Mouse (Mus musculus): Measurements from ENCODE around the gene Camta1. TPM values are rescaled to one million over a fixed set of nuclear protein-coding genes. Genes with fewer than 3 reads are reported as not detected.
"Not testable (repeated sequence)": the region's sequence is repeated elsewhere in the genome, so short reads cannot be mapped to it uniquely, and the experiment has no call there.

Gene Camta1
- total RNA-seq, 2 experiments from 2014 or later, result 91.0 to 104 TPM

DNA sequence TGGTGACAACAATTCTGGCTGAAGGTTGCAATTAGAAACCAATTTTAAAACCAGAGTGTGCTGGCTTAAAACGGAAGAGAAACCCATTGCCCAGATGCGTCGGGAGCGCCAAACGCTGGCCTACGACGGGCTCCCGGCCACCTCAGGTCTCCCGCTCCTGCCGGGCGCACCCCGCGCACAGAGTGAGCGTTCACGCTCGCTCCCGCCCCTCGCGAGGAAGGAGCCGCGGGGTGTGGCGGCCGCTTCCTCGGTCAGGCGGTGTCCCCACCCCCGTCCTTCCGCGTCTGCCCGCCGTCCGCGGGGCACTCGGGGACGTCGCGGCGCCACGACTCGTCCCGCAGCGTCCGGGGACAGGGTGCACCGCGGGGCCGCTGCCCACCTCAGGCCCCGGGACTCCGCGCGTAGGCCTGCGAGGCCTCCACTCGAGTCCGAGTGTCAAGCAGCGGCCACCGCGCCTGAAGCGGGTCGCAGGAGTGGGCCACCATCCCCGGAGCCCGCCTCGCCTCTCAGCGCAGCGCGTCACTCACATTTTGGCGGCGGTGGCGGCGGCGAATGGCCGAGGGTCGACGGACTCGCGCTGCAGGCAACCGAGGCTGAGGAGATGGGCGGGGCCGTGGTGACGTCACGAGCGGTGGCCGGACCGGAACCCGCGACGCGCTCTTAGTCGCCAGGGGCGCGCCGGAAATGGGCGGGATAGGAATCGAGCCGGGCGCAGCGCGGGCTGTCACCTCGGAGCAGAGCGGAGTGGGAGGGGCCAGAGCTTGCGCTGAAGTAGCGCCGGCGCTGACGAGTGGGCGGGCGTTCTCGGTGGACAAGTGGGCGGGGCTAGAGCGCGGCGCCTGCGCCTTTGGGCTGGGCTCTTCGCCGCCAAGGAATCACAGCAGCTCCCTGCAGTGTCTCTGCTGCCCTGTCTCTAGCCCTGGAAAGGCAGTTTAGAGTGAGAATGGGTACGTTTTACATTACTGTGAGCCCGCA lies 804.0 kb downstream of the Camta1 start, which contains the start of gene Vamp3:
Gene Vamp3, minus strand, starts transcription at position 617 of the 975 bp plus-strand sequence.
- peak; percentile 98 for DNase-seq

GRCm38 (mm10) chr4:151051162-151051561 lies 810.5 kb downstream of the Camta1 start:
- DNase-seq, result no peak

DNA sequence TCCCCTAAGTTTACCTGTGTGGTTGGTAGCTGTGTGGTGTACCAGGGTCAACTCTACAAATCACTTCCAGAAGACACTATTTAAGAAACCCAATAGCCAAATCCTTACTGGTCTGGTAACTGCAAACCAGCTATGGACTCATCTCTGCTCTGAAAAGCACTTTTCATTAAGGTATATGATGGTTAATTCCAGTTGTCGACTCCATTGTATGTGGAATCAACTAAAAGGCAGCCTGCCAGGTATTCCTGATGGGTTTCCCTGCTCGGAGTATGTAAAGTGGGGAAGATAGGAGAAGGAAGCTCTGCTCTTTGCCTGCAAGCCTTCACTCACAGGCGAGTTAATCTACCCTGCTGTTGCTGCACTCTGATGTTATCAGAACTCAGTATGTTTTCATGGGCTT lies 815.2 kb downstream of the Camta1 start:
- no peak for DNase-seq

GRCm38 (mm10) chr4:151044944-151045570 lies 816.6 kb downstream of the Camta1 start:
- DNase-seq, result no peak

GRCm38 (mm10) chr4:151044037-151044943 lies 817.4 kb downstream of the Camta1 start, which contains the start of gene Per3:
Per3 (minus strand) TSS chr4:151044665.
- peak; percentile 99 for DNase-seq

- peak; percentile 29 for DNase-seq
Observed at GRCm38 (mm10) chr4:151043281-151043680, 818.4 kb downstream of the Camta1 start.

- no peak for DNase-seq
Observed at GRCm38 (mm10) chr4:151041506-151041905, 820.2 kb downstream of the Camta1 start.

DNA sequence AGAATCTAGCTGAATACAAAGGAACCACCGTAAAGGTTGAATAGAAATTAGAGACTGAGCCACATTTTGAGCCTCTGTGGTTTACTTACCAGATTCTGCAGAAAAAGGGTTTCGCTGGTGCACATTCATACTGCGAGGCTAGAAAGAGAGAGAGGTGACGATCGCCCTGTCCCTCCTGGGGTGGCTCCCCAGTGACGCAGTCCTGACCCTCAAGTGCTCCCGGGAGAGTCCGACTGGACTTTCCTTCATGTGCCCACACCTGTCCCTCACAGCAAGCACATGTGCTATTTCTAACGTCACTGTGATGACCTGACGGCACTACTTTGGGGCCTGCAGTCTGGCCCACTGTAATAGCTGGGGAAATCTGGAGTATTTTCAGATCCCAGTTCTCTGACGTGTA lies 823.9 kb downstream of the Camta1 start:
- no peak for DNase-seq

- DNase-seq, result no peak
Observed at GRCm38 (mm10) chr4:151036521-151036920, 825.2 kb downstream of the Camta1 start.

DNA sequence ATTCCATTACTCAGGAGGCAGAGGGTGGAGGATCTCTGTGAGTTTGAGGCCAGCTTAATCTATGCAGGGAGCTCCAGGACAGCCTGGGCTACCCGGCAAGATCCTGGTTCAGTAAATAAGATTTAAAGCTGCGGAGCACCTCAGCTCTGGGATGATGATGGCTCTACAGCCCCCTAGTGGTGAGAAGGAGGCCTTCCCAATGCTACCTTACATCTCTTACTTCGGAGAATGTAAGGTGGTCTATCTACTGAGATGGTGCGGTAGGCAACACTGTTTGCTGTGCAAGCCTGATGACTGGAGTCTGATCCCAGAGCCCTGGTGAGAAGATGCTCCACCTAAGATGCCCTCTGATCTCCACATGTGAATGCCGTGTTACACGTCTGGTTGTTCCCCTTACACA lies 834.7 kb downstream of the Camta1 start:
- no peak for DNase-seq

- DNase-seq, result no peak
Observed at GRCm38 (mm10) chr4:151024152-151024551, 837.5 kb downstream of the Camta1 start.

DNA sequence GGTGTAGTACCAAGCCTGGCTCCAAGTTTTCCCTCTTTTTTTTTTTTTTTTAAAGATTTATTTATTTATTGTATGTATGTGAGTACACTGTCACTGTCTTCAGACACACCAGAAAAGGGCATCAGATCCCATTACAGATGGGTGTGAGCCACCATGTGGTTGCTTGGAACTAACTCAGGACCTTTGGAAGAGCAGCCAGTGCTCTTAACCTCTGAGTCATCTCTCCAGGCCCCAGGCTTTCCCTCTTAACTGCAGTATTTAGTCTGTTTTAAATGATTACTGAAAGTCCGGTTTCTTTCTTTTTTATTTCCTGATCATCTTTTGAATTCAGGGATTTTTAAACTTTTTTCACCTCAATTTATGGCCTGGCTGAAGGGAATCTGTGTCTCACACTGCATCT lies 844.3 kb downstream of the Camta1 start:
- DNase-seq, result not testable (repeated sequence)

DNA sequence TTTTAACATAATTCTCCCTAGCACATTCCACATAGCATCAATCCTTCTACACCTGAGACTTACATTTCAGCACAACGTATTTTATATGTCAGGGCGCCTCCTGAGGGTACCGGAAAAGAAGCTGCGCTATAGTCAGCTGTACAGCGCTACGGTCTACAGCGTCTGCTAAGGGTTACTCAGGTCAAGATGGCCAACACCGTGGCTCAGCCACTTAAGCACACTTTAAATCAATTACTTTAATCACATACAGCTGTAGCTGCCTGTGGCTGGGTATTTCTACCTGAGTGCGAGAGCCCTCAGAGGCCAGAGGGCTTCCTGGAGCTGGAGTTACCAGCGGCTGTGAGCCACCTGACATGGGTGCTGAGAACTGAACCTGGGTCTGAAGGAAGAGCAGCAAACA lies 845.7 kb downstream of the Camta1 start:
- DNase-seq, result no peak

GRCm38 (mm10) chr4:151010316-151010715 lies 851.4 kb downstream of the Camta1 start:
- DNase-seq, result no peak

GRCm38 (mm10) chr4:151006945-151007344 lies 854.7 kb downstream of the Camta1 start:
- no peak for DNase-seq

DNA sequence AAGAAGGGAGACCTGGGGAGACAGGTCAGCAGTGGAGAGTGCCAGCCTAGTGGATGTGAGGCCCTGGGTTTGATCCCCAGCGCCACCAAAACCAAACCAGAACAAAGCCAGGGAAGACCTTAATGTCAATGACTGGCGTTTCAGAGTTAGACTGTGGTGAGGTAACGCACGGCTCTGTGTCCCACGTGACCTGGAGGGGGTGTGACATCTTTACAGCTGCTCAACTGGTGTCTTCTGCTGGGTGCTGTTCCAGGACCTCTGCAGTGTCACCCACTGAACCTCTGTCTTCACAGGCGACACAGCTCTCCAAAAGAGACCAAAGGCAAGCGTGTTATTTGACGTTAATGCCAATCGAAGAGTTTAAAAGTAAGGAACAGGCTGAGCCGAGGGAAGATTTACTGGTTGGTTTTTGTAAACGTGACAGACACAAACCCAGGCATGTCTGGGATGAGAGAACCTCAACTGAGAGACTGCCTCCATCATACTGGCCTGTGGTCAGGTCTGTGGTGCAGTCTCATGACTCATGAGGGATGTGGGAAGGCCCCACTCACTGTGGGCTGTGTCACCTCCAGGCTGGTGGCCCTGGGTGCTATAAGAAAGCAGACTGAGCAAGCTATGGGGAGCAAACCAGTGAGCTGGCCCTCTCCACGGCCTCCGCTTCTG lies 855.9 kb downstream of the Camta1 start:
- DNase-seq, result no peak

GRCm38 (mm10) chr4:151001397-151001796 lies 860.3 kb downstream of the Camta1 start:
- DNase-seq, result no peak

- DNase-seq, result no peak
Observed at GRCm38 (mm10) chr4:150998626-150999025, 863.0 kb downstream of the Camta1 start.

GRCm38 (mm10) chr4:150996797-150997196 lies 864.9 kb downstream of the Camta1 start, which contains the start of gene Uts2:
Uts2 (plus strand) TSS chr4:150997097.
- DNase-seq, result no peak

DNA sequence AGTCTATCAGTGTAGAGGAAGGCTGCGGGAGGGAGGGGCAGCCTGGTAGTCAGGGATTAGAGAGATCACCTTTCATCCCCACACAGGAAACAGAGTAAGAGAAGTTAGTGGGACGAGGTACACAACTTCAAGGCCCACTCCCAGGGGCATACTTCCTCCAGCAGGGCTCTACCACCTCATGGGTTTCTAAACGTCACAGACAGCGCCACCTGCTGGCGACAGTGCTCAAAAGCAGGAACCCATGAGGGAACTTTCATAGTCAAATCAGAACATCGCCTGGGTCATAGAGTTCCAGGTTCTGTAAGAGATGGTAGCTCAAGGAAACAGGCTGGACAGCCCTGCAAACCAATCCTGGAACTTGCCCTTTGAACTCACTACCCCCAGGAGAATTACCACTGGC lies 871.5 kb downstream of the Camta1 start:
- no peak for DNase-seq

- DNase-seq, result no peak
Observed at GRCm38 (mm10) chr4:150980153-150980552, 881.5 kb downstream of the Camta1 start.

Measured in gastrocnemius, postnatal 25 days (tissue).